Mouse (Mus musculus): Measurements from ENCODE around the gene Mag. TPM values are rescaled to one million over a fixed set of nuclear protein-coding genes. Genes with fewer than 3 reads are reported as not detected.

Mag gene
- polyA plus RNA-seq, 1 experiment from 2014 or later, result 0.27 TPM

GRCm38 (mm10) chr7:30863386-30863785 lies 51.3 kb downstream of the Mag start:
- Histone ChIP-seq H3K27ac (ENCODE audit: low read length) (no peak overlapping the region), H3K4me2 (ENCODE audit: low read depth, low read length) (no peak overlapping the region), H3K4me1 (ENCODE audit: control insufficient read depth, low read depth, low read length) (no peaks in the 10 kb centered on the region), H3K36me3 (ENCODE audit: control insufficient read depth, insufficient read depth) (no peaks in the 10 kb centered on the region), H3K4me3 (ENCODE audit: low read depth, low read length) (no peak overlapping the region), H3K27me3 (ENCODE audit: control insufficient read depth, insufficient read depth, low read depth, low read length) (no peaks in the 10 kb centered on the region), H3K9ac (ENCODE audit: low read depth, low read length) (no peak overlapping the region), H3K9me3 (replicated peaks; ENCODE audit: control insufficient read depth, low read length) (no peaks in the 10 kb centered on the region)
- WGBS (ENCODE audit: insufficient replicate concordance), result 50% methylated on average over 8 of the region's 8 CpGs
- no peak for ATAC-seq (ENCODE audit: low read depth)

- no peak within 1 kb of the TSS for H3K4me3 ChIP-seq (ENCODE audit: low read depth, low read length)
- no peaks in the 10 kb centered on the region for H3K9me3 ChIP-seq (replicated peaks; ENCODE audit: control insufficient read depth, low read length)
- no peaks in the 10 kb centered on the region for H3K36me3 ChIP-seq (ENCODE audit: control insufficient read depth, insufficient read depth)
- no peaks in the 10 kb centered on the region for H3K4me1 ChIP-seq (ENCODE audit: control insufficient read depth, low read depth, low read length)
- no peak for ATAC-seq (ENCODE audit: low read depth)
- no peaks in the 10 kb centered on the region for H3K27me3 ChIP-seq (ENCODE audit: control insufficient read depth, insufficient read depth, low read depth, low read length)
- no peak within 1 kb of the TSS for H3K9ac ChIP-seq (ENCODE audit: low read depth, low read length)
- H3K4me2 ChIP-seq (ENCODE audit: low read depth, low read length), result no peak within 1 kb of the TSS
- no peak within 1 kb of the TSS for H3K27ac ChIP-seq (ENCODE audit: low read length)
- 68% methylated on average over 12 of the region's 12 CpGs for WGBS (ENCODE audit: insufficient replicate concordance)
These were observed 53.2 kb downstream of the Mag start, which contains the start of gene Ffar1 for GRCm38 (mm10) chr7:30861464-30861863. TSS of gene Ffar1 (minus strand) at chr7:30861564.

- 6% methylated on average over 15 of the region's 16 CpGs for WGBS (ENCODE audit: insufficient replicate concordance)
- H3K9me3 ChIP-seq (replicated peaks; ENCODE audit: control insufficient read depth, low read length), result no peaks in the 10 kb centered on the region
- no peak overlapping the region for H3K27ac ChIP-seq (ENCODE audit: low read length)
- no peak overlapping the region for H3K4me3 ChIP-seq (ENCODE audit: low read depth, low read length)
- no peaks in the 10 kb centered on the region for H3K27me3 ChIP-seq (ENCODE audit: control insufficient read depth, insufficient read depth, low read depth, low read length)
- no peak overlapping the region for H3K9ac ChIP-seq (ENCODE audit: low read depth, low read length)
- no peak overlapping the region for H3K4me2 ChIP-seq (ENCODE audit: low read depth, low read length)
- H3K36me3 ChIP-seq (ENCODE audit: control insufficient read depth, insufficient read depth), result no peaks in the 10 kb centered on the region
- no peaks in the 10 kb centered on the region for H3K4me1 ChIP-seq (ENCODE audit: control insufficient read depth, low read depth, low read length)
- ATAC-seq (ENCODE audit: low read depth), result no peak
These were observed 54.9 kb downstream of the Mag start for GRCm38 (mm10) chr7:30859635-30860402.

- Histone ChIP-seq H3K27me3 (ENCODE audit: control insufficient read depth, insufficient read depth, low read depth, low read length) (no peaks in the 10 kb centered on the region), H3K27ac (ENCODE audit: low read length) (no peak overlapping the region), H3K4me1 (ENCODE audit: control insufficient read depth, low read depth, low read length) (no peaks in the 10 kb centered on the region), H3K4me3 (ENCODE audit: low read depth, low read length) (no peak overlapping the region), H3K9me3 (replicated peaks; ENCODE audit: control insufficient read depth, low read length) (no peaks in the 10 kb centered on the region), H3K4me2 (ENCODE audit: low read depth, low read length) (no peak overlapping the region), H3K36me3 (ENCODE audit: control insufficient read depth, insufficient read depth) (no peaks in the 10 kb centered on the region), H3K9ac (ENCODE audit: low read depth, low read length) (no peak overlapping the region)
- no peak for ATAC-seq (ENCODE audit: low read depth)
These were observed 55.4 kb downstream of the Mag start for GRCm38 (mm10) chr7:30859290-30859634.

GRCm38 (mm10) chr7:30857746-30858145 lies 56.9 kb downstream of the Mag start:
- WGBS (ENCODE audit: insufficient replicate concordance), result 67% methylated on average over 1 of the region's 1 CpGs
- Histone ChIP-seq H3K36me3 (ENCODE audit: control insufficient read depth, insufficient read depth) (no peaks in the 10 kb centered on the region), H3K9me3 (replicated peaks; ENCODE audit: control insufficient read depth, low read length) (no peaks in the 10 kb centered on the region), H3K9ac (ENCODE audit: low read depth, low read length) (no peak overlapping the region), H3K27ac (ENCODE audit: low read length) (no peak overlapping the region), H3K4me1 (ENCODE audit: control insufficient read depth, low read depth, low read length) (no peaks in the 10 kb centered on the region), H3K4me2 (ENCODE audit: low read depth, low read length) (no peak overlapping the region), H3K4me3 (ENCODE audit: low read depth, low read length) (no peak overlapping the region), H3K27me3 (ENCODE audit: control insufficient read depth, insufficient read depth, low read depth, low read length) (no peaks in the 10 kb centered on the region)
- ATAC-seq (ENCODE audit: low read depth), result no peak

- no peaks in the 10 kb centered on the region for H3K9me3 ChIP-seq (replicated peaks; ENCODE audit: control insufficient read depth, low read length)
- H3K4me1 ChIP-seq (ENCODE audit: control insufficient read depth, low read depth, low read length), result no peaks in the 10 kb centered on the region
- H3K4me3 ChIP-seq (ENCODE audit: low read depth, low read length), result no peak within 1 kb of the TSS
- H3K9ac ChIP-seq (ENCODE audit: low read depth, low read length), result no peak within 1 kb of the TSS
- no peak for ATAC-seq (ENCODE audit: low read depth)
- WGBS (ENCODE audit: insufficient replicate concordance), result 56% methylated on average over 6 of the region's 6 CpGs
- no peaks in the 10 kb centered on the region for H3K27me3 ChIP-seq (ENCODE audit: control insufficient read depth, insufficient read depth, low read depth, low read length)
- no peaks in the 10 kb centered on the region for H3K36me3 ChIP-seq (ENCODE audit: control insufficient read depth, insufficient read depth)
- H3K27ac ChIP-seq (ENCODE audit: low read length), result no peak within 1 kb of the TSS
- no peak within 1 kb of the TSS for H3K4me2 ChIP-seq (ENCODE audit: low read depth, low read length)
These were observed 58.6 kb downstream of the Mag start, which contains the start of gene Ffar3 for GRCm38 (mm10) chr7:30856078-30856477. TSS of gene Ffar3 (minus strand) at chr7:30856178.

- Histone ChIP-seq H3K27me3 (ENCODE audit: control insufficient read depth, insufficient read depth, low read depth, low read length) (no peaks in the 10 kb centered on the region), H3K4me1 (ENCODE audit: control insufficient read depth, low read depth, low read length) (no peaks in the 10 kb centered on the region), H3K4me3 (ENCODE audit: low read depth, low read length) (no peak overlapping the region), H3K4me2 (ENCODE audit: low read depth, low read length) (no peak overlapping the region), H3K27ac (ENCODE audit: low read length) (no peak overlapping the region), H3K9ac (ENCODE audit: low read depth, low read length) (no peak overlapping the region), H3K36me3 (ENCODE audit: control insufficient read depth, insufficient read depth) (no peaks in the 10 kb centered on the region), H3K9me3 (replicated peaks; ENCODE audit: control insufficient read depth, low read length) (no peaks in the 10 kb centered on the region)
- no peak for ATAC-seq (ENCODE audit: low read depth)
- 63% methylated on average over 1 of the region's 1 CpGs for WGBS (ENCODE audit: insufficient replicate concordance)
These were observed 63.3 kb downstream of the Mag start for GRCm38 (mm10) chr7:30851421-30851820.

Other genes starting within 250 kb of the Mag start
- 28.5 and 31.8 TPM in 2 replicates for gene Haus5, start 249.9 kb downstream of the Mag start, polyA plus RNA-seq (2015; fragmentation: Nextera tagmentation; extraction: Ambion mirVana)
- gene Pmis2, start 243.3 kb downstream of the Mag start, polyA plus RNA-seq (2015; fragmentation: Nextera tagmentation; extraction: Ambion mirVana), result not detected in 2 replicates
- gene 2200002J24Rik, start 215.9 kb downstream of the Mag start, polyA plus RNA-seq (2015; fragmentation: Nextera tagmentation; extraction: Ambion mirVana), result 0.57 and 0.90 TPM in 2 replicates
- 4.1 and 4.4 TPM in 2 replicates for gene Atp4a, start 202.7 kb downstream of the Mag start, polyA plus RNA-seq (2015; fragmentation: Nextera tagmentation; extraction: Ambion mirVana)
- gene Tmem147, start 185.3 kb downstream of the Mag start, polyA plus RNA-seq (2015; fragmentation: Nextera tagmentation; extraction: Ambion mirVana), result 94.1 and 96.0 TPM in 2 replicates
- 0.14 TPM in 1 of 2 replicates, not detected in the other for gene Gapdhs, start 171.2 kb downstream of the Mag start, polyA plus RNA-seq (2015; fragmentation: Nextera tagmentation; extraction: Ambion mirVana)
- gene Sbsn, start 163.4 kb downstream of the Mag start, polyA plus RNA-seq (2015; fragmentation: Nextera tagmentation; extraction: Ambion mirVana), result 0.05 and 0.20 TPM in 2 replicates
- gene Dmkn, start 151.1 kb downstream of the Mag start, polyA plus RNA-seq (2015; fragmentation: Nextera tagmentation; extraction: Ambion mirVana), result 0.36 and 0.40 TPM in 2 replicates
- gene Krtdap, start 127.0 kb downstream of the Mag start, polyA plus RNA-seq (2015; fragmentation: Nextera tagmentation; extraction: Ambion mirVana), result 0.22 TPM in 1 of 2 replicates, not detected in the other
- gene Ffar2, start 91.1 kb downstream of the Mag start, polyA plus RNA-seq (2015; fragmentation: Nextera tagmentation; extraction: Ambion mirVana), result 0.90 and 1.1 TPM in 2 replicates
- not detected in 2 replicates for gene Ffar3, start 58.7 kb downstream of the Mag start, polyA plus RNA-seq (2015; fragmentation: Nextera tagmentation; extraction: Ambion mirVana)
- not detected in 2 replicates for gene Ffar1, start 53.3 kb downstream of the Mag start, polyA plus RNA-seq (2015; fragmentation: Nextera tagmentation; extraction: Ambion mirVana)
- 0.74 and 1.4 TPM in 2 replicates for gene Cd22, start 34.5 kb downstream of the Mag start, polyA plus RNA-seq (2015; fragmentation: Nextera tagmentation; extraction: Ambion mirVana)
- not detected in 2 replicates for gene Hamp2, start 9.8 kb upstream of the Mag start, polyA plus RNA-seq (2015; fragmentation: Nextera tagmentation; extraction: Ambion mirVana)
- gene Hamp, start 29.2 kb upstream of the Mag start, polyA plus RNA-seq (2015; fragmentation: Nextera tagmentation; extraction: Ambion mirVana), result 10.4 and 17.5 TPM in 2 replicates
- gene Usf2, start 41.9 kb upstream of the Mag start, polyA plus RNA-seq (2015; fragmentation: Nextera tagmentation; extraction: Ambion mirVana), result 7.9 and 9.0 TPM in 2 replicates
- 30.5 and 31.8 TPM in 2 replicates for gene Lsr, start 58.6 kb upstream of the Mag start, polyA plus RNA-seq (2015; fragmentation: Nextera tagmentation; extraction: Ambion mirVana)
- gene Fam187b, start 58.9 kb upstream of the Mag start, polyA plus RNA-seq (2015; fragmentation: Nextera tagmentation; extraction: Ambion mirVana), result 3.2 and 3.8 TPM in 2 replicates
- 19.9 and 22.4 TPM in 2 replicates for gene Fxyd5, start 127.6 kb upstream of the Mag start, polyA plus RNA-seq (2015; fragmentation: Nextera tagmentation; extraction: Ambion mirVana)
- 0.15 and 0.65 TPM in 2 replicates for gene Fxyd7, start 136.6 kb upstream of the Mag start, polyA plus RNA-seq (2015; fragmentation: Nextera tagmentation; extraction: Ambion mirVana)
- gene Fxyd1, start 142.3 kb upstream of the Mag start, polyA plus RNA-seq (2015; fragmentation: Nextera tagmentation; extraction: Ambion mirVana), result 120 and 130 TPM in 2 replicates
- gene Lgi4, start 144.5 kb upstream of the Mag start, polyA plus RNA-seq (2015; fragmentation: Nextera tagmentation; extraction: Ambion mirVana), result 0.02 and 0.12 TPM in 2 replicates
- 0.51 and 1.1 TPM in 2 replicates for gene Fxyd3, start 161.8 kb upstream of the Mag start, polyA plus RNA-seq (2015; fragmentation: Nextera tagmentation; extraction: Ambion mirVana)
- gene Hpn, start 200.4 kb upstream of the Mag start, polyA plus RNA-seq (2015; fragmentation: Nextera tagmentation; extraction: Ambion mirVana), result 129 and 145 TPM in 2 replicates
- gene Scn1b, start 212.1 kb upstream of the Mag start, polyA plus RNA-seq (2015; fragmentation: Nextera tagmentation; extraction: Ambion mirVana), result 0.75 and 0.76 TPM in 2 replicates
- gene Gramd1a, start 241.0 kb upstream of the Mag start, polyA plus RNA-seq (2015; fragmentation: Nextera tagmentation; extraction: Ambion mirVana), result 10.2 and 11.6 TPM in 2 replicates

All from liver, embryonic 16.5 days (tissue).